Mouse (Mus musculus): ENCODE measurements around the gene Srrm4.

The Srrm4 gene

GRCm38 (mm10) chr5:116400042-116400730 lies 191.4 kb downstream of the Srrm4 start:
- DNase-seq = no peak

GRCm38 (mm10) chr5:116396104-116396503 lies 195.5 kb downstream of the Srrm4 start:
- DNase-seq = no peak

GRCm38 (mm10) chr5:116392603-116393002 lies 199.0 kb downstream of the Srrm4 start:
- no peak for DNase-seq

DNA sequence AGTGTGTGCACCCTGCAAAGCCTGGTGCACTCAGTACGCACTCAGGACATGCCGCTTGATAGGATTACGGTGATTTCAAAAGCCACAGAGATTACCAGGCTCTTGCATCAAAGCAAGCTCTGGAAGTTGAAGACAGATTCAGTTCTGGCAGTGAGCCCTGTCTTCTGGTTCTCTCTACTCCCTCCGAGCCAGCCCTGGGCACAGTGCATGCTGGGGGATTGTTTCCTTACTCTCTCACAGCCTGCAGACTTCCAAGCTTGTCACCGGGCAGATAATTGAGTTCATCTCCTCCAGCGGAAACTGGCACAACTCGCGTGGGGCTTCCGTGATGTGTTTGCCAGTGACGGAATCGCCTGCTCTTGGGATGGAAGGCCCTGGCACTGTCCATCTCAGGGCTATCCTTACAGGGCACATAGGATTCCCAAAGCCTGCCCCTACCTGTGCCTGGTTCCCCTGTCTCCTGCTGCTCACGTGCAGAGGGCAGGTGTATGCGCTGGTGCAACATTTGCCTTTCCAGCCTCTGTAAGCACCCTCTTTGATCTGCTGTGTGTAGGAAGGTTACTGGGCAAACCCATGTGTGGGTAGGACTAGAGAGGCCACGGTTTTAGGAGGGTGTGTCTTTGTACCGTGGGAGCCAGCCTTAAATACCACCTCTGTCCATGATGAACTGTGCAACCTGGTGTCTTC lies 201.6 kb downstream of the Srrm4 start:
- DNase-seq = no peak

GRCm38 (mm10) chr5:116389321-116389720 lies 202.3 kb downstream of the Srrm4 start:
- DNase-seq = no peak

Measured in cerebellum, adult 11-12 months (tissue).